Mouse (Mus musculus): ENCODE results near the gene Fam71e1.

DNA sequence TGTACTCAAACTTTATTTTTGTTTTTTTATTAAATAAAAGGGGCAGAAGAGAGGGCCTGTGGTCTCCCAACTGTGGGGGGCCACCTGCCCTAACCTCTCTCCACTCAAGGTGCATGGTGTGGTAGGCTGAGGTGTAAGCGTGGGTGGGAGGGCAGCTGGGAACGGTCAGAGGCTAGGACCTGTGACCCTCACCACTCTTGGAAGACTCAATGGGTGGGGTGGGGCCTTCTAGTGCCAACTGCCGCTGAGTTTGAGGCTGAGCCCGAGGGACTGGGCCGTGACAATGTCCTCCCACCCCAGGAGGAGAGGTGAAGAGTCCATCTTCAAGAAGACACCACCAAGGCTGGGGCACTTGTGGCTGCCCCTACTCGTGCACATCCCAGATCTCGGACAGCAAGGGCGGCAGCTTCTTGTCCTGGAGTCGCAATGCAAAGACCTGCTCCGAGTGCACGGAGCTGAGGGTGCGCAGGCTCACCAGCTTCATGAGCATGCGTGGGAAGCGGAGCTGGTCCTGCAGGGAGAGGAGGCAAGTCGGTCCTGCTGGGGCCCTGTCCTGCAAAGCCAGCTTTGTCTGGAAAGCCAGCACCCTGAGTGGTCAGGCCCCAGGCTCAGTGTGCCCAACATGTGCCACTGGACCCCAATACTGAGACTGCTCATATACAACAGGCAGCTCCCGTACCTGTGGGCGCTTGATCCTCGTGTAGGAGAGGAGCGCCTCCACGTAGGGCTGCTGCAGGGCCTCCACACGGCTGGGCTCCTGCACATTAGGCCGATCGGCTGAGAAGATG, 53.4 kb downstream of the Fam71e1 start:
- TF ChIP-seq POLR2A (IDR thresholded peaks at IDR 0.05; ENCODE audit: low read depth, low read length) (no peak), CTCF (conservative IDR thresholded peaks at IDR 0.05; ENCODE audit: insufficient read depth, insufficient read length, low read depth, low read length) (no peak)

Measured in kidney, adult 2 months (tissue).